Mouse (Mus musculus) hindbrain, embryonic 12.5 days (tissue): ENCODE measurements at regions not wholly inside any gene's neighbourhood (a gene's known extent, or its start where the extent isn't known, plus 50 kb on each side); places are given as distances from the start of the nearest gene placed in this dataset.
A peak's percentile ranks its signal among the peaks of the same experiment; 100 is the strongest.

Experiments used
- ATAC-seq: fragments of 200-750 bp; cut with Nextera tagmentation; 2 replicates; pipeline ENCODE4 v1.8.0; 2017; ENCODE audit warnings: moderate TSS enrichment; ENCODE audit not compliant: low FRiP score
- H3K27ac ChIP-seq: fragments of 300-500 bp; sonication (generic); 2 replicates; pipeline ENCODE4 v1.5.1; 2016; ENCODE audit warnings: mild to moderate bottlenecking
- H3K27me3 ChIP-seq: fragments of 300-500 bp; sonication (generic); 2 replicates; pipeline ENCODE4 v1.6.1; 2016; ENCODE audit warnings: mild to moderate bottlenecking
- H3K36me3 ChIP-seq: fragments of 300-500 bp; sonication (generic); 2 replicates; pipeline ENCODE4 v1.6.1; 2016; ENCODE audit warnings: mild to moderate bottlenecking
- H3K4me1 ChIP-seq: fragments of 300-500 bp; sonication (generic); 2 replicates; pipeline ENCODE4 v1.6.1; 2016
- H3K4me2 ChIP-seq: fragments of 300-500 bp; sonication (generic); replicated peaks from 2 replicates; pipeline ENCODE4 v1.6.1; 2016; ENCODE audit warnings: mild to moderate bottlenecking
- H3K4me3 ChIP-seq: fragments of 300-500 bp; sonication (generic); 2 replicates; pipeline ENCODE4 v1.5.1; 2016; ENCODE audit warnings: mild to moderate bottlenecking
- H3K9ac ChIP-seq: fragments of 300-500 bp; sonication (generic); 2 replicates; pipeline ENCODE4 v1.6.1; 2016; ENCODE audit warnings: mild to moderate bottlenecking, moderate library complexity
- H3K9me3 ChIP-seq: fragments of 300-500 bp; sonication (generic); replicated peaks from 2 replicates; pipeline ENCODE4 v1.6.1; 2016; ENCODE audit warnings: mild to moderate bottlenecking
- WGBS: fragments of 180-500 bp; shearing (Covaris S2); methylation state at CpG from one replicate; pipeline ENCODE4 v1.1.7; 2016; 5-methylcytosine and 5-hydroxymethylcytosine counted together

DNA sequence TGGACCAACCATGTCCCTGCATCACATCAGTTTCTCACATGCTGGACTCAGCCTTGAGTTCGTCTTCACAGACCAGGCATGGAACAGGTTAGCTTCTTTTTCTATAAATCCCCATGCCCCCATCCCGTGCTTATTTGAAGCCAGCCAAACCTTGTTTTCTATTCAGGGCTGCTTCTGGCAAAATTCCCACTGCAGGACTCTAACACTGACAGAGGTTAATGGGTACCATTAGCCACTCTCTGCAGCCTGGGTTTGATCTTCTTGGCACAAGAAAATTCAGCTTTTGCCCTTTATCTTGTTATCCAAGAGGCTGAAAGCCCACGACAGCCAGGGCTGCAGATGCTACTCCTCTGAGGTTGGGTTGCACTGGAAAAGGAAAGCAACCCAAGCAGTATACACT, 101.8 kb upstream of the Fam204a start:
- H3K27me3 ChIP-seq, result no peaks in the 10 kb centered on the region
- H3K9me3 ChIP-seq, result no peaks in the 10 kb centered on the region
- no peak overlapping the region for H3K4me2 ChIP-seq
- H3K27ac ChIP-seq, result no peak overlapping the region
- no peaks in the 10 kb centered on the region for H3K4me1 ChIP-seq
- no peak overlapping the region for H3K9ac ChIP-seq
- ATAC-seq, result no peak
- H3K4me3 ChIP-seq, result no peak overlapping the region
- no peaks in the 10 kb centered on the region for H3K36me3 ChIP-seq
- WGBS, result 71% methylated on average over 3 of the region's 3 CpGs

DNA sequence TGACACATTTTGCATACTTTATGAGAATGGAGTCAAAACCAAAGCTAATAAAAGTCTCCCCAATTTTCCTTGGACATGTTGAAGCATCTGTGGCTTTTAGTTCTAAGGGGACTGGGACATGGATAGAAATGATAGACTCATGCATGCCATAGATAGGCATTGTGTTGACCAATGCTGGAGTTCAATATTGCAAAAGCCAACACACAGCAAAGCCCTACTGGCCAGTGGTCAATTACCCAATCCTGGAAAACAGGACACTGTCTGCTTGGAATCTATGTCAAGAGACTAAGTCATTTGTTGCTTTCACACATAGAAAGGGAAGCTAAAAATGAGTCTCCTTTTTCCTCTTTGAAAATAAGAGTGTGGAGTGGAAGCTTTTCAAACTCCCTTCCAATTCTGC, 99.1 kb upstream of the Fam204a start:
- no peaks in the 10 kb centered on the region for H3K4me1 ChIP-seq
- H3K36me3 ChIP-seq, result no peaks in the 10 kb centered on the region
- no peak overlapping the region for H3K4me2 ChIP-seq
- H3K4me3 ChIP-seq, result no peak overlapping the region
- no peak for ATAC-seq
- H3K9ac ChIP-seq, result no peak overlapping the region
- H3K27ac ChIP-seq, result no peak overlapping the region
- no peaks in the 10 kb centered on the region for H3K9me3 ChIP-seq
- no peaks in the 10 kb centered on the region for H3K27me3 ChIP-seq

DNA sequence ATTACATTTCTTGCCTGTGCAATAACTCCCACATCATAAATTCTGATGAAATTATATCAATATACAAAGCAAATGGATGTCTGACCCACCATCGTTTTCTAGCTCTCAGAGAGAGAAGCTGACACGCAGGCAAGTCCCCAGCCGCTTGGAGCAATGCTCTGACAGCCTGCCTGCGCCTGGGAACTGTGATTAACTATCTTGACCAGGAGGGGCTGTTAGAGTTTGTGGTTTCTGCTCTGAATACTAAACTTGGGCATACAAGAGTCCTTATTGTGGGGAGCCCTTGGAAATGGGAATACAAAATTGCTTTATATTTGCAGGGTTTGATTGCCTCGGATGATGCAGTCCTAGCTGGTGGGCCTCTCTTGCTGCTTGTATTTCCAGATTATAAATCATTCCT, 98.6 kb upstream of the Fam204a start:
- Histone ChIP-seq H3K4me3 (no peak overlapping the region), H3K9me3 (no peaks in the 10 kb centered on the region), H3K27ac (no peak overlapping the region), H3K27me3 (no peaks in the 10 kb centered on the region), H3K9ac (no peak overlapping the region), H3K4me2 (no peak overlapping the region), H3K36me3 (no peaks in the 10 kb centered on the region), H3K4me1 (no peaks in the 10 kb centered on the region)
- ATAC-seq, result no peak
- WGBS, result 44% methylated on average over 5 of the region's 5 CpGs

DNA sequence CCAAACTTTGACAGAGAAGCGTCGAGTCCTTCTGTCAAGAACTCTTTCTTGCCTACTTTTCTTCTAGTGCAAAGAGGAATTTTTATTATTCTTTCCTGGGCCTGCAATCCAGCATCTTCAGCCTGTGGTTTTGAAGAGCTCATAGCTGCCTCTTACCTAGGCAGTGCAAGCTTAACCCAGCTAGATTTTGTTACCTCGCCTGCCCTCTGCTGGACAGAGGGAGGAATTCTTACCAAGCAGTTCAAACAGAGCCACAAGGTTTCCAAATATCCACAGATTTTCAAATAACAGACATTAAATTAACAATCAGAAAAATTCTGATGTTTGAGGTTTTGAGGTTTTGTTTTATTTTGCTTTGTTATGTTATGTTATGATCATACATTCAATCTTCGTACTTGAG, 84.1 kb upstream of the Fam204a start:
- H3K36me3 ChIP-seq, result no peaks in the 10 kb centered on the region
- H3K9me3 ChIP-seq, result no peaks in the 10 kb centered on the region
- no peaks in the 10 kb centered on the region for H3K4me1 ChIP-seq
- WGBS, result 26% methylated on average over 4 of the region's 4 CpGs
- no peak overlapping the region for H3K9ac ChIP-seq
- no peaks in the 10 kb centered on the region for H3K27me3 ChIP-seq
- no peak overlapping the region for H3K4me3 ChIP-seq
- no peak overlapping the region for H3K4me2 ChIP-seq
- no peak overlapping the region for H3K27ac ChIP-seq
- ATAC-seq, result peak; percentile 72; the same call in 1 of the 2 replicates

DNA sequence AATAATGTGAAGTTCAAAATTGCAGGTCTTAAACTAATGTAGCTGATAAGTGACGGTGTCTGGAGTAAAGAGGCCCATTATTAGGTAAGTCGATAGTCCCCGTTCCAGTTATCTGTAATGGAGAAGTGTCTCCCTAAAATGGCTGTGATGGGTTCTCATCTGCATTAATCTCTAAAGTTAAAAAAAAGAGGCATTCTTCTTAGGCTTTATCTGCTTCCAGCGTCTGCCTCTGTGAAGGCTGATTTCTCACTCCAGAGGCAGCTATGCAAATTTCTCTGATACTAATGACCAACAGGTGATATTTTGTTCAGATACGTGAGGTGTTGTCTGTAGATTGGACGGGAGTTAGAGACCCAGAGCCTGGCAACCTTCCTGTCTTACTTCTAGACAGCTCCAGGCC, 75.9 kb upstream of the Fam204a start:
- no peaks in the 10 kb centered on the region for H3K36me3 ChIP-seq
- no peaks in the 10 kb centered on the region for H3K27me3 ChIP-seq
- no peak overlapping the region for H3K4me3 ChIP-seq
- no peak overlapping the region for H3K9ac ChIP-seq
- no peak overlapping the region for H3K27ac ChIP-seq
- no peaks in the 10 kb centered on the region for H3K9me3 ChIP-seq
- H3K4me2 ChIP-seq, result no peak overlapping the region
- no peak for ATAC-seq
- WGBS, result 74% methylated on average over 6 of the region's 6 CpGs
- no peaks in the 10 kb centered on the region for H3K4me1 ChIP-seq

DNA sequence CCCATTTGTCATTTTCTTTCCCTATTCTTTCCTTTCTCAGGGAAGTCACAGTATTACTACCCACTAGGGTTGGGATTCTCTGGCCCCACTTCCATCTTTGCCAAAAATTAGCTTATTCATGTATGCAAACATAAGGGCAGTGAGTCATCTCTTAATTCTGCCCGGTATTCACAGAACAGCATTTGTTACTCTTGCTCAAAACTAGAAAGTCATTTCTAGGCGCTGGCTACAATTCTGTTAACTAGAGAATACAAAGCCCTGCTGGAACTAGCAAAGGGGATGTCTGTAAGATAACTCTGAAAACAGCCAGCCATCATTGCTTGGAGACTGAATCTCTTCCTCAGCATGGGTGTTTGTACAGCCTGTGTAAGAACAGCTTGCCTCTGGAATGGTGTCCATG, 74.4 kb upstream of the Fam204a start:
- no peaks in the 10 kb centered on the region for H3K9me3 ChIP-seq
- H3K27me3 ChIP-seq, result no peaks in the 10 kb centered on the region
- H3K4me1 ChIP-seq, result no peaks in the 10 kb centered on the region
- H3K36me3 ChIP-seq, result no peaks in the 10 kb centered on the region
- no peak overlapping the region for H3K4me2 ChIP-seq
- H3K4me3 ChIP-seq, result no peak overlapping the region
- H3K9ac ChIP-seq, result no peak overlapping the region
- no peak for ATAC-seq
- no peak overlapping the region for H3K27ac ChIP-seq
- WGBS, result 85% methylated on average over 2 of the region's 2 CpGs

DNA sequence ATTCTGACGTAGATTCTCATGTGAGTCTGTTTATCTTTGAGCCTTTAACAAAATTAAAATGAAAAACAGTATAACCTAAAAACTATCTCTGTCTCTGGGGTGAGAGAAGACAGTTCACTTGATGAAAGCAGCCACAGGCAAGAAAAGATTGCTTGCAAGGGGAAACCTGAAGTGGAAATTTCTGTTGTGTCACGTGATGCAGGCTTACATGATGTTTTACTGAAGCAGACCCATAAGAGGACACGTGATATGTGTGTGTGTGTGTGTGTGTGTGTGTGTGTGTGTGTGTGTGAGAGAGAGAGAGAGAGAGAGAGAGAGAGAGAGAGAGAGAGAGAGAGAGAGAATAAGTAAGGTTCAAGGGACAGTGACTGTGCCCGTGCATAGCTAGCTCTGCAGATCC, 63.7 kb upstream of the Fam204a start:
- ATAC-seq, result no peak
- Histone ChIP-seq H3K27ac (no peak overlapping the region), H3K4me2 (no peak overlapping the region), H3K4me1 (0 out of 2 replicates have a peak, but pooled peaks cover 2% of the 10 kb centered on the region), H3K27me3 (no peaks in the 10 kb centered on the region), H3K9ac (no peak overlapping the region), H3K4me3 (no peak overlapping the region), H3K36me3 (no peaks in the 10 kb centered on the region), H3K9me3 (no peaks in the 10 kb centered on the region)
- 89% methylated on average over 4 of the region's 4 CpGs for WGBS

DNA sequence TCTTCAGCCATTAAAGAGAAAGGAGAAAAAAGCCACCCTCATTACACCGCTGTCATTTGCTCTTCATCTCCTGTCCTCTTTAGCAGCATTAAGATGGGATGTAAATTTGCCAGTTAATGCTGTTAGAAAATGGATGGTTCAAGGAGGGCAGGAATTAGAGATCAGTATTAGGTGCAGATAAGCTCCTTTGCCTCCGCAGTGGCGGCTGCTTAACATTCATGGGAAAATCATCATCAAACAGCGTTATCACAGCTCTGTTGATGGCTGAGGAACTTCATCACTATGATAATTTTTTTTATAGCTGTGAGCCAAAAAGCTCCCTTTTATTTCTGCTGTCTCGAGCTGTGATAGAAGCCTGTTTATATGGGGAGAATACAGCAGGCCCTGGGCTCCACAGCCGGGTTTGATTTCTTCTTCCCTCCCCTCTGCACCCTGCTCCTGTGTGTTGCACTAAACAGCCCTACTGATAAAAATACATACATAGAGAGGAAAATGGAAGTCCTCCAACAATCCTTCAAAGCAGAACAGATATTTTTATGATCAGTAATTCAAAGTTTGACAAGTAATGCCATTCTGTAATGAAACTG, 60.4 kb upstream of the Fam204a start:
- WGBS, result 46% methylated on average over 6 of the region's 6 CpGs
- H3K4me2 ChIP-seq, result no peak overlapping the region
- H3K27me3 ChIP-seq, result no peaks in the 10 kb centered on the region
- 0 out of 2 replicates have a peak overlapping the region, but pooled peaks have one; percentile 44 for H3K27ac ChIP-seq
- no peak overlapping the region for H3K9ac ChIP-seq
- no peak overlapping the region for H3K4me3 ChIP-seq
- ATAC-seq, result no peak
- H3K36me3 ChIP-seq, result no peaks in the 10 kb centered on the region
- no peaks in the 10 kb centered on the region for H3K9me3 ChIP-seq
- no peaks in the 10 kb centered on the region for H3K4me1 ChIP-seq

DNA sequence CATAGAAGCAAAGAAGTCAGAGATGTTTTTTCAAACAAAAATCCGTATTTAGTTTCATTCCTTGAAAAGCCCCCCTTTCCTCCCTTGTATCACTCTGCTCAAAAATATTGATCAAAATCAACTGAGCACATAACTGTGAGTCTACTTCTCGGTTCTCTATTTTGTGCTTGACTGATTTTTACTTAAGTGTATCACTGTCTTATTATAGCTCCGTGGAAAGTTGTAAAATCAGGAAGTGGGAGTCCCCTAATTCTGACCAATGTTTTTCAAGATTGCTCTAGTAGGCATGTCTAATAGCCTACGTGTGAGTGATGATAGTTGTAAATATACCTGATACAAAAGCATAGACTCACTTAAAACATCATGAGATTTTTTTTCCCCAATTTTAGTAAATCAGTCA, 58.4 kb upstream of the Fam204a start:
- H3K4me1 ChIP-seq, result no peaks in the 10 kb centered on the region
- no peak overlapping the region for H3K9ac ChIP-seq
- no peaks in the 10 kb centered on the region for H3K36me3 ChIP-seq
- no peak overlapping the region for H3K4me3 ChIP-seq
- 79% methylated on average over 4 of the region's 4 CpGs for WGBS
- H3K27me3 ChIP-seq, result no peaks in the 10 kb centered on the region
- no peaks in the 10 kb centered on the region for H3K9me3 ChIP-seq
- no peak overlapping the region for H3K27ac ChIP-seq
- no peak overlapping the region for H3K4me2 ChIP-seq
- ATAC-seq, result no peak
